Comparison of ENCODE assay signal across 17 mouse cellular contexts in genomic region chr5:147778557-147778956, GRCm38 (mm10). TPM values are rescaled to one million over a fixed set of nuclear protein-coding genes. Genes with fewer than 3 reads are reported as not detected.
DNase-seq lines count a peak whose midpoint lies in the region; TF ChIP-seq lines count a peak whose summit lies in the region.
"Had no signal": no experiment of that assay in that cellular context is flagged by ENCODE, and none has a peak within 500 bp of the region (broad histone marks: within the 10 kb centered on the region; RNA-seq: fewer than 3 reads in every experiment).

No protein-coding gene starts in this region.

- peak; percentile 29 for DNase-seq in heart, postnatal 4 days
- DNase-seq in heart, postnatal 36 days = no peak
- DNase-seq in adipocyte (ENCODE audit: low spot score) = peak; percentile 30
- DNase-seq in mesoderm, embryonic 11.5 days (ENCODE audit: low read depth, low spot score) = peak; percentile 54
- no peak for DNase-seq in cerebellum, postnatal 36 days
- DNase-seq in spleen, adult 12 weeks (ENCODE audit: low spot score) = no peak
- no peak for DNase-seq in urinary bladder, postnatal 36 days (ENCODE audit: low spot score in 2 of 2)
- DNase-seq: adrenal gland, postnatal 14 days; cerebellum, adult 8-10 months; kidney, adult 18-20 months; kidney, postnatal 14 days; midbrain, embryonic 14.5 days had no signal

- no peak for TF ChIP-seq CTCF in embryonic fibroblast, embryonic 13.5 days (IDR thresholded peaks at IDR 0.05; ENCODE audit: borderline replicate concordance, insufficient read depth, low read length)

- no peak overlapping the region for H3K4me3 ChIP-seq in embryonic fibroblast, embryonic 13.5 days (ENCODE audit: insufficient read depth, low read length)
- H3K4me3 ChIP-seq: heart, embryonic 13.5 days; liver, embryonic 12.5 days; lung, embryonic 15.5 days had no signal

- intact Hi-C loops in heart, postnatal 36 days (cut with DNase I) = no loop called here

- H3K4me1 ChIP-seq in embryonic fibroblast, embryonic 13.5 days (ENCODE audit: control insufficient read depth, insufficient read depth, low read length) = peaks cover 12% of the 10 kb centered on the region
- H3K4me1 ChIP-seq: liver, embryonic 12.5 days; lung, embryonic 15.5 days had no signal

- TF ChIP-seq POLR2A in embryonic fibroblast, embryonic 13.5 days (IDR thresholded peaks at IDR 0.05; ENCODE audit: low read depth, low read length) = no peak

- peak overlapping the region; percentile 92 for H3K27ac ChIP-seq in embryonic fibroblast, embryonic 13.5 days (ENCODE audit: insufficient read depth, low read length)
- H3K27ac ChIP-seq: heart, embryonic 13.5 days; hindbrain, postnatal 0 days; liver, embryonic 12.5 days; lung, embryonic 15.5 days had no signal

RNA-seq across cellular contexts. Expression of gene Flt1, which starts 52.7 kb away (rescaled TPM):
- 10 to 100 TPM; 44.1 to 45.8 TPM for total RNA-seq in heart, postnatal 4 days (2021)
- 10 to 100 TPM; 61.4 to 87.8 TPM for total RNA-seq in heart, postnatal 36 days (2021)
- 38.2 and 41.4 TPM in 2 replicates for polyA plus RNA-seq in embryonic fibroblast, embryonic 13.5 days (2011; ENCODE audit: insufficient read length, low read depth, missing spikeins)

Comparison
In these comparisons a context has a peak if more than half of its experiments do, and no peak if none do; other contexts are left out.
1. DNase-seq: peak in heart, postnatal 4 days (single experiment), adipocyte (single experiment) and mesoderm, embryonic 11.5 days (single experiment); none in heart, postnatal 36 days (0 of 2), cerebellum, postnatal 36 days (0 of 2), spleen, adult 12 weeks (single experiment) and urinary bladder, postnatal 36 days (0 of 2).